Mouse (Mus musculus) brain, adult 2 months (tissue): ENCODE measurements around the gene Grin2b.
"Not testable (repeated sequence)": the region's sequence is repeated elsewhere in the genome, so short reads cannot be mapped to it uniquely, and the experiment has no call there.

ENCODE experiments used
- DNase-seq: peaks from one replicate; pipeline ENCODE4 v3.0.0; 2011; ENCODE audit warnings: low read depth, low spot score

Gene Grin2b

GRCm38 (mm10) chr6:135701361-135701760 lies 471.9 kb downstream of the Grin2b start:
- DNase-seq: no peak

DNA sequence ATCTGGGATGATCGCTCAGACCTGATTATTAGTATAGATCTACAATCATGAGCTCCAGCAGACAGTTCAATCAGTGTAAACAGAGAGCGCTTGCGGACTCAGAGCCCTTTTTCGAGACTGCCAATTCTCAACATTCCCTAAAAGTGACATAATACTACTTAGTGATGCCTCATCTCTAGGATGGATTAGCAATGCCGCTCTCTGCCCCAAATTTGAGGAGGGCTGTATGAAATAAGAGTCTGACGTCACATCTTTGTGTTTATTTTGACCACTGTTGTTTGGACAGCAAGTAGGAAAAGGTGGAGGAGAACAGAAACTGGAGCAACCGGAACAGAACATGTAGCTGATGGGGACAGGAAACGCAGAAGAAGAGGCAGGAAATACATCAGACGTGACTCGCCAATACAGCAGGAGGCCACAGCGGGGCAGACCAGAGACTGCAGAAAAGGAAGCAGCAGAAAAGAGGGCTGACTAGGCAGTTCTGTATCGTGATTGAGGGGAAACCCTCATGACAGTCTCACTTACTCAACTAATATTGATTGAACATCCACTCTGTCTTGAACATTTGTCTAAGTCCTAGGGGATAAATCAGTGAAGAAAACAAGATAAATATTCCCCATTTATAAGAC lies 472.5 kb downstream of the Grin2b start:
- DNase-seq: no peak

GRCm38 (mm10) chr6:135692533-135692932 lies 480.8 kb downstream of the Grin2b start:
- DNase-seq: no peak

DNA sequence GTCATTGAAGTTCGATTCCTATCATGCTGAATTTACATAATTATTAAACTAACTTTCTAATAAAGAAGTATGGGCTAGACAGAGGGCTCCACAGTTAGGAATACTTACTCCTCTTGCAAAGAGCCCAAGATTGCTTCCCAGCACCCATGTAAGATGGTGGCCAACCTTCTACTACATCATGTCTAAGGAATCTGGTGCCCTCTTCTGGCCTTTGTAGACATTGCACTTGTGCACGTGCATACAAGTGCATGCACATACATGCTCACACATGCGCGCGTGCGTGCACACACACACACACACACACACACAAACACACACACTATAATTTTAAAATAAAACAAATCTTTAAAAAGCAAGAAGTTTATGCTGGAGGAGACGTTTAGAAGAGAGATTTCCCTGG lies 481.8 kb downstream of the Grin2b start:
- no peak for DNase-seq

DNA sequence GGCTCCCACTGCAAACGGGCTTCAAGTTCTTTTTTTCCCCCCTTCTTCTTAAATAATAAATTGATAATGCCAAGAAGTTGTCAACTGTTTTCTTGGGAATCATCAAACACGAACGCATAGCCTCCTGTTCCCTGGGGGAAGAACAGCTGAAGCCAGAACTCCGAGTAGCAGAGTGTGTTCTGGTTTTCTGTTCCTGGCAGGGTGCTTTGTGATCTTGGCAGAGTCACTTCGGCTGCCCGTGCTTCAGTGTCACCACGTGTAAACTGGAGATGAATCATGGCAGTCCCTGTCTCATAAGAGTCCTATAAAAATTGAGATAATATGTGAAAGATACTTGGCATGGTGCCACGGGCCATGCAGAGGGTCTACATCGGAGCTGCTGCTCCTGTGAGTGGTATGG lies 485.4 kb downstream of the Grin2b start:
- DNase-seq: peak; percentile 75

- DNase-seq: no peak
Observed at GRCm38 (mm10) chr6:135684206-135684605, 489.1 kb downstream of the Grin2b start.

GRCm38 (mm10) chr6:135681423-135681822 lies 491.9 kb downstream of the Grin2b start:
- DNase-seq: not testable (repeated sequence)

DNA sequence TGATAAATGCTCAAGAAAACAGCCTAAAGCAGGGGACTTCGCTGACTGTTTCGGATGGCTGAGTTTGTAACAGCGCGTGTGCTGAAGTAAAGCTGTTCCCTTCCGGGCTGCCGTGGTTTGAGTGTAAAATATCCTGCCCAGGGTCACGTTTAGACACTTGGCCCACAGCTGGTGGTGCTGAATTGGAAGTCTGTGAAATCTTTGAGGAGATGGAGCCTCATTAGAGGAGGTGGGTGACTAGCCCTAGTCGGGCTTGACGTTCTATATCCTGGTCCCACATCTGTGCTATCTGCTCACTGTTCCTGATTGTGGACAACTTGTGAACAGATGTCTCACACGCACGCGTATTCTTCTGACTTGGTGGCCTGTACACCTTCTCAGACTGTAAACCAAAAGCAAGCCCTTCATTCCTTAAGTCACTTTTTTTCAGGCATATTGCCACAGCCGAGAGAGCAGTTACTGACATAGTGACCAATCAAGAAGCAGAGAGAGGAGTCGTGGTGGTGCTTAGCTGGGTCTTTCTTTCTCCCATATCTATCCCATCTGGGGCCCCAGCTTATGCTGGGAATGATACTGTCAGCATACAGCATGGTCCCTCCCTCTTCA lies 493.1 kb downstream of the Grin2b start:
- no peak for DNase-seq

DNA sequence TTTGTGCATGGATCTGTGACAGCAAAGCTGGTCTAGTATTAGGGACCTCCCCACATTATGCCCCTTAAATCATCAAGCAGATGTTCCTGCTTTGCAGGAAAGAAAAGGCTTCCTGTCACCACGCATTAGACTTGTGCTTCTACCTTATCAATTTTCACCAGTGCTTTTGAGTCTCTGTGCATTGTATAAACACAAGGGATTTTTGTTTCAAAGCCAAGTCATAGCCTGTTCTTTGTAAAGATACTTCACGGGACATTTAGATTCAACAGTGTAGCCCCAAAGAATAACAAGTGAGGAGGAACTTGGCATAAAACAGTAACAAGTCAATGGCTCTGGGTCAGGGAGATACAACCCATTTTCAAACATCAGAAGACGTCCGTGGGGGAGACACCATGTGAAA lies 498.9 kb downstream of the Grin2b start:
- DNase-seq: no peak

DNA sequence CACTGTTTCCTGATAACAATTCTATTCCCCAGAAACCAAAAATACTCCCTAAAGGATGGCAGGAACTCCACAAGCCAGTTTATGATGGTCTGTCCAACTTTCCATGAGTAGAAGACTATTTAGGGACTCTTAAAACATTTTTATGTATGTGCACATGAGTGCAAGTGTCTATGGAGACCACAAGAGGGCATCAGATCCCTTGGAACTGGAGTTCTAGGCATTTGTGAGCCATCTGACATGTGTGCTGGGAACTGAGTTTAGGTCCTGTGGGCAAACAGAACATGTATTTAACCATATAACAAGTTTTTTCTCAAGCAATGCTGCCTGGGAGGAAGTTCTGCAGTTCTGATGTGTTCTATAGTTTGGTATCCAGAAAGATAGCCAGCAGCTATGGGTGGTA lies 501.3 kb downstream of the Grin2b start:
- no peak for DNase-seq
